Mouse (Mus musculus) cortical plate, adult 2 months (tissue): Measurements from ENCODE around the gene Rdm1.

Experiments
- CTCF ChIP-seq: fragments of 200-500 bp; IDR thresholded peaks from 2 replicates; pipeline ENCODE4 v1.5.1; 2011; ENCODE audit warnings: mild to moderate bottlenecking, control low read depth, low read length; ENCODE audit not compliant: insufficient read depth; ENCODE audit errors: extremely low read depth
- POLR2A ChIP-seq: fragments of 200-500 bp; IDR thresholded peaks from 2 replicates; pipeline ENCODE4 v1.6.1; 2011; ENCODE audit warnings: mild to moderate bottlenecking, low read length, control low read depth; ENCODE audit not compliant: insufficient read depth; ENCODE audit errors: extremely low read depth

GRCm38 (mm10) chr11:101678770-101679169 lies 51.8 kb downstream of the Rdm1 start:
- TF ChIP-seq POLR2A, result no peak
- TF ChIP-seq CTCF, result no peak
